ENCODE assay signal across 26 mouse cellular contexts in the genomic region with DNA sequence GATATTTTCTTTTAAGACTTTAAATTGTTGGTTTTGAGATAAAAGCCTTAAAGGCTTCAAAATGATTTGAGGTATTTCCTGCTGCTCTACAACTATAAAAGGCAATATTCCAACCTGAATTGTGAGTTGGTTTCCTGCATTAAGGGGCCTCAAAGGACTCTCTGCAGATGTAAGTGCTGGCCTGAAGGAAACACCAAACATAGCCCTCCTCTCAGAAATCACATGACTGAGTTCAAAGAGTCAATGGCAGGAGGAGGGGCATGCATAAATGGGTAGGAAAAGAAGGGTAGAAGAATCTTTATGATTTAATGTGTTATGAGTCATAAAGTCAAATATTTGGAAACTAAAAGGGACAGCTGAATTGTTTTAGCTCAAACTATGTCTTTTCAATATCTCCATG. TPM values are rescaled to one million over a fixed set of nuclear protein-coding genes. Genes with fewer than 3 reads are reported as not detected.
A peak's percentile ranks its signal among the peaks of the same experiment; 100 is the strongest.
DNase-seq lines count a peak whose midpoint lies in the region; ATAC-seq and TF ChIP-seq lines count a peak whose summit lies in the region.
"Had no signal": no experiment of that assay in that cellular context is flagged by ENCODE, and none has a peak within 500 bp of the region (broad histone marks: within the 10 kb centered on the region; RNA-seq: fewer than 3 reads in every experiment).

No protein-coding gene starts in this region.

- H3K36me3 ChIP-seq in kidney, postnatal 0 days (ENCODE audit: insufficient read depth, low read length): no peaks in the 10 kb centered on the region
- H3K36me3 ChIP-seq in lung, postnatal 0 days (ENCODE audit: insufficient read depth, low read length): no peaks in the 10 kb centered on the region
- H3K36me3 ChIP-seq in C2C12 (ENCODE audit: control insufficient read depth, insufficient read depth): no peaks in the 10 kb centered on the region
- H3K36me3 ChIP-seq: embryonic facial prominence, embryonic 13.5 days; embryonic facial prominence, embryonic 15.5 days; forebrain, embryonic 10.5 days; forebrain, embryonic 12.5 days had no signal

- H3K4me3 ChIP-seq in kidney, postnatal 0 days (replicated peaks; ENCODE audit: low read depth, low read length): no peak overlapping the region
- no peak overlapping the region for H3K4me3 ChIP-seq in lung, postnatal 0 days (ENCODE audit: low read depth, low read length)
- no peak overlapping the region for H3K4me3 ChIP-seq in C2C12 (ENCODE audit: insufficient read depth, poor library complexity, severe bottlenecking)
- H3K4me3 ChIP-seq: embryonic facial prominence, embryonic 13.5 days; embryonic facial prominence, embryonic 15.5 days; erythroblast, embryonic 14.5 days; forebrain, embryonic 10.5 days; forebrain, embryonic 12.5 days had no signal

- TF ChIP-seq EP300 in lung, postnatal 0 days (IDR thresholded peaks at IDR 0.05): no peak

- no peaks in the 10 kb centered on the region for H3K79me3 ChIP-seq in C2C12 (ENCODE audit: low read depth)

- no peaks in the 10 kb centered on the region for H3K79me2 ChIP-seq in C2C12 (ENCODE audit: control insufficient read depth, insufficient read depth)

- no peaks in the 10 kb centered on the region for H3K4me1 ChIP-seq in kidney, postnatal 0 days (replicated peaks; ENCODE audit: insufficient read depth, low read length)
- H3K4me1 ChIP-seq in lung, postnatal 0 days (ENCODE audit: insufficient read depth, low read depth, low read length): no peaks in the 10 kb centered on the region
- H3K4me1 ChIP-seq: embryonic facial prominence, embryonic 13.5 days; embryonic facial prominence, embryonic 15.5 days; forebrain, embryonic 10.5 days; forebrain, embryonic 12.5 days had no signal

- no peak for TF ChIP-seq CTCF in kidney, postnatal 0 days (IDR thresholded peaks at IDR 0.05; ENCODE audit: low read depth)
- no peak for TF ChIP-seq CTCF in lung, postnatal 0 days (IDR thresholded peaks at IDR 0.05)
- TF ChIP-seq CTCF in C2C12 (IDR thresholded peaks at IDR 0.05; ENCODE audit: control insufficient read depth, insufficient read depth, insufficient read length): no peak

- ATAC-seq in kidney, postnatal 0 days (replicated peaks; ENCODE audit: low FRiP score, low read depth): no peak
- ATAC-seq in lung, postnatal 0 days: peak; percentile 55; the same call in 1 of the 2 replicates
- ATAC-seq: forebrain, embryonic 14.5 days; forebrain, postnatal 0 days had no signal

- peak; percentile 32 for DNase-seq in kidney, postnatal 0 days (ENCODE audit: low spot score)
- DNase-seq in kidney, postnatal 14 days: no peak
- DNase-seq in lung, postnatal 0 days (ENCODE audit: low spot score): peak; percentile 28
- no peak for DNase-seq in lung, postnatal 36 days
- peak; percentile 2 for DNase-seq in naive thymus-derived CD4-positive, alpha-beta T cell, adult 2 months (ENCODE audit: low read depth)
- DNase-seq in frontal cortex, postnatal 36 days (ENCODE audit: low spot score in 2 of 2): no peak
- no peak for DNase-seq in frontal cortex, postnatal 10 days (ENCODE audit: low spot score in 2 of 2)
- DNase-seq: adrenal gland, adult 2 months; adrenal gland, postnatal 10 days; adrenal gland, postnatal 25 days; B cell, adult 2 months; cerebellum, adult 11 months; cerebellum, adult 18-20 months; cerebellum, adult 8-10 months; cerebellum, adult 9-11 months; cerebellum, postnatal 14 days; cerebellum, postnatal 36 days; embryo, embryonic 11 days; forebrain, postnatal 0 days had no signal

- H3K9me3 ChIP-seq in kidney, postnatal 0 days (replicated peaks; ENCODE audit: low read length): no peaks in the 10 kb centered on the region
- no peaks in the 10 kb centered on the region for H3K9me3 ChIP-seq in lung, postnatal 0 days (ENCODE audit: low read length)
- H3K9me3 ChIP-seq: embryonic facial prominence, embryonic 13.5 days; embryonic facial prominence, embryonic 15.5 days; forebrain, embryonic 10.5 days; forebrain, embryonic 12.5 days had no signal

- no peak overlapping the region for H3ac ChIP-seq in C2C12 (ENCODE audit: control insufficient read depth, insufficient read length, low read depth)

- no peaks in the 10 kb centered on the region for H3K27me3 ChIP-seq in kidney, postnatal 0 days (ENCODE audit: insufficient read depth, low read length)
- no peaks in the 10 kb centered on the region for H3K27me3 ChIP-seq in lung, postnatal 0 days (replicated peaks; ENCODE audit: insufficient read depth, low read length)
- no peaks in the 10 kb centered on the region for H3K27me3 ChIP-seq in C2C12 (ENCODE audit: control insufficient read depth, insufficient read depth, insufficient read length)
- H3K27me3 ChIP-seq: embryonic facial prominence, embryonic 13.5 days; embryonic facial prominence, embryonic 15.5 days; forebrain, embryonic 12.5 days had no signal

- no peak overlapping the region for H3K4me2 ChIP-seq in kidney, postnatal 0 days (ENCODE audit: low read length)
- H3K4me2 ChIP-seq in lung, postnatal 0 days (replicated peaks; ENCODE audit: low read depth, low read length): no peak overlapping the region
- H3K4me2 ChIP-seq: embryonic facial prominence, embryonic 13.5 days; embryonic facial prominence, embryonic 15.5 days; forebrain, embryonic 12.5 days had no signal

- H3K9ac ChIP-seq in kidney, postnatal 0 days (ENCODE audit: low read depth, low read length): no peak overlapping the region
- H3K9ac ChIP-seq in lung, postnatal 0 days (replicated peaks; ENCODE audit: low read depth): no peak overlapping the region
- H3K9ac ChIP-seq: embryonic facial prominence, embryonic 13.5 days; embryonic facial prominence, embryonic 15.5 days; forebrain, embryonic 12.5 days; forebrain, postnatal 0 days had no signal

- no peak overlapping the region for H3K27ac ChIP-seq in kidney, postnatal 0 days
- H3K27ac ChIP-seq in lung, postnatal 0 days (ENCODE audit: low read length): no peak overlapping the region
- H3K27ac ChIP-seq: embryonic facial prominence, embryonic 13.5 days; embryonic facial prominence, embryonic 15.5 days; forebrain, embryonic 10.5 days; forebrain, embryonic 12.5 days had no signal

TF ChIP-seq in C2C12, 6 proteins besides CTCF, POLR2A, EP300 and RAD21:
- TF ChIP-seq MAX (IDR thresholded peaks at IDR 0.05) (no peak), FOSL1 (IDR thresholded peaks at IDR 0.05; ENCODE audit: insufficient read depth, low read length, poor library complexity, severe bottlenecking) (no peak), USF1 (IDR thresholded peaks at IDR 0.05; ENCODE audit: low read depth) (peak; percentile 68)
TF ChIP-seq in C2C12: peak in this region for 1.

RNA-seq across cellular contexts. Expression of a gene that starts 46.8 kb away (rescaled TPM):
- 29.9 and 35.4 TPM in 2 replicates for polyA plus RNA-seq in kidney, postnatal 0 days (2015; fragmentation: Nextera tagmentation; extraction: Ambion mirVana)
- polyA plus RNA-seq in lung, postnatal 0 days (2015; fragmentation: Nextera tagmentation; extraction: Ambion mirVana): 36.3 and 41.1 TPM in 2 replicates
- polyA plus RNA-seq in C2C12 (2012; fragmentation: generic; extraction: Trizol): not detected
- polyA plus RNA-seq: erythroblast, embryonic 14.5 days had no signal

Comparison
In these comparisons a context has a peak if more than half of its experiments do, and no peak if none do; other contexts are left out.
1. DNase-seq: peak in kidney, postnatal 0 days (single experiment), lung, postnatal 0 days (single experiment) and naive thymus-derived CD4-positive, alpha-beta T cell, adult 2 months (single experiment); none in kidney, postnatal 14 days (single experiment), lung, postnatal 36 days (single experiment), frontal cortex, postnatal 36 days (0 of 2) and frontal cortex, postnatal 10 days (0 of 2).
2. RNA of a gene that starts 46.8 kb away (polyA plus RNA-seq): 36.3 to 41.1 TPM in lung, postnatal 0 days and 29.9 to 35.4 TPM in kidney, postnatal 0 days; not detected in C2C12 (single experiment); every median in the first group is over 10 times any median in the second.